ENCODE assay signal across 27 mouse cellular contexts in the genomic region with DNA sequence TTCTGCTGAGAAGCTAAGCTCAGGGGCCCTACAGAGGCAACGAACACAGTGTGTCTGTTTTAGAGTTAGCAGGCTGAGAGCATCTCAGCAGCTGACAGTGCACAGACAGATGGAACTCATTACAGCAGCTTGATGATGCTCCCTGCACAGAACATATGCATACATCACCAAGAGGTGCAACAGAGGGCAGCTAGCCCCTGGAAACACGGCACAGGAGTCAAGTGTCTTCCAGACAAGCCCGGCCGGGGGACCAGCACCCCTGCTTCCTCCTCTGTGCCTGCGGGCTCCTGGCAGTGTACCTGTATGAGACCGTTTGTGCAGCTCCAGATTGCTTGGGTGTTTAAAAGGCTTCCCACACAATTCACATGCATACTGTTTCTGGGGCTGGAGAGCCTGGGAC. TPM values are rescaled to one million over a fixed set of nuclear protein-coding genes. Genes with fewer than 3 reads are reported as not detected.
DNase-seq lines count a peak whose midpoint lies in the region; ATAC-seq and TF ChIP-seq lines count a peak whose summit lies in the region.
"Had no signal": no experiment of that assay in that cellular context is flagged by ENCODE, and none has a peak within 500 bp of the region (broad histone marks: within the 10 kb centered on the region; RNA-seq: fewer than 3 reads in every experiment).

No protein-coding gene starts in this region.

- H3K9ac ChIP-seq in embryonic facial prominence, embryonic 15.5 days = no peak overlapping the region
- H3K9ac ChIP-seq: heart, embryonic 13.5 days; hindbrain, embryonic 15.5 days; kidney, embryonic 15.5 days; lung, embryonic 15.5 days; midbrain, embryonic 15.5 days had no signal

- 58% methylated on average over 6 of the region's 6 CpGs for WGBS in embryonic facial prominence, embryonic 10.5 days
- 52% methylated on average over 6 of the region's 6 CpGs for WGBS in embryonic facial prominence, embryonic 15.5 days
- 97% methylated on average over 6 of the region's 6 CpGs for WGBS in thymus, adult 2 months
- 82% methylated on average over 6 of the region's 6 CpGs for WGBS in heart, embryonic 10.5 days

- ATAC-seq in frontal cortex, adult (ENCODE audit: low TSS enrichment) = 0 out of 2 replicates have a peak, but pooled peaks have one; percentile 8
- no peak; the same call in 1 of the 2 replicates for ATAC-seq in embryonic facial prominence, embryonic 15.5 days (ENCODE audit: insufficient number of reproducible peaks, low FRiP score, low TSS enrichment, low read depth)
- ATAC-seq: forebrain, embryonic 14.5 days; inflammation-experienced regulatory T-cells, adult 6 months; midbrain, embryonic 15.5 days had no signal

- peaks cover 89% of the 10 kb centered on the region for H3K36me3 ChIP-seq in embryonic facial prominence, embryonic 10.5 days (replicated peaks)
- peaks cover 59% of the 10 kb centered on the region for H3K36me3 ChIP-seq in embryonic facial prominence, embryonic 15.5 days
- H3K36me3 ChIP-seq in thymus, adult 2 months (ENCODE audit: control insufficient read depth, insufficient read depth, low read length) = peaks cover 10% of the 10 kb centered on the region; the same call in 1 of the 2 replicates
- H3K36me3 ChIP-seq in heart, embryonic 10.5 days = peaks cover 68% of the 10 kb centered on the region

- DNase-seq in frontal cortex, adult 2 months (ENCODE audit: extremely low spot score in 1 of 2, low spot score in 1 of 2) = no peak
- DNase-seq in embryonic facial prominence, embryonic 10.5 days (ENCODE audit: low spot score) = peak; percentile 25
- peak; percentile 63 for DNase-seq in layer of hippocampus, adult 9-11 months
- DNase-seq in kidney, adult 8-10 months = no peak
- no peak for DNase-seq in thymus, adult 2 months
- no peak for DNase-seq in heart, embryonic 10.5 days (ENCODE audit: low spot score)
- DNase-seq: adrenal gland, postnatal 14 days; cerebellum, adult 18-20 months; cerebellum, postnatal 10 days; gastrocnemius, adult 2 months; gastrocnemius, postnatal 36 days; heart, adult 2 months; heart, postnatal 10 days; kidney, adult 11 months; kidney, postnatal 25 days; thymus, postnatal 14 days had no signal

- no peak overlapping the region for H3K4me3 ChIP-seq in embryonic facial prominence, embryonic 10.5 days
- no peak overlapping the region for H3K4me3 ChIP-seq in embryonic facial prominence, embryonic 15.5 days (replicated peaks)
- no peak overlapping the region for H3K4me3 ChIP-seq in thymus, adult 2 months (ENCODE audit: control insufficient read depth, insufficient read depth, low read length)
- no peak overlapping the region for H3K4me3 ChIP-seq in heart, embryonic 10.5 days
- H3K4me3 ChIP-seq: gastrocnemius, adult 2 months; heart, adult 2 months; heart, embryonic 13.5 days; hindbrain, embryonic 15.5 days; kidney, embryonic 15.5 days; lung, embryonic 15.5 days; midbrain, embryonic 10.5 days; midbrain, embryonic 15.5 days had no signal

- TF ChIP-seq CTCF in thymus, adult 2 months (IDR thresholded peaks at IDR 0.05; ENCODE audit: borderline replicate concordance, control insufficient read depth, extremely low read depth, insufficient read depth, low read length, poor library complexity) = no peak

- no peak for TF ChIP-seq POLR2A in thymus, adult 2 months (IDR thresholded peaks at IDR 0.05; ENCODE audit: control insufficient read depth, extremely low read depth, insufficient read depth, low read length, poor library complexity)

- H3K27me3 ChIP-seq in embryonic facial prominence, embryonic 10.5 days (replicated peaks; ENCODE audit: low read depth, poor library complexity, severe bottlenecking) = no peaks in the 10 kb centered on the region
- no peaks in the 10 kb centered on the region for H3K27me3 ChIP-seq in embryonic facial prominence, embryonic 15.5 days
- H3K27me3 ChIP-seq in thymus, adult 2 months (ENCODE audit: control insufficient read depth, insufficient read depth, low read length) = no peaks in the 10 kb centered on the region
- H3K27me3 ChIP-seq in heart, embryonic 10.5 days (ENCODE audit: insufficient read depth, poor library complexity, severe bottlenecking) = no peaks in the 10 kb centered on the region
- H3K27me3 ChIP-seq: heart, embryonic 13.5 days; hindbrain, embryonic 15.5 days; kidney, embryonic 15.5 days; lung, embryonic 15.5 days; midbrain, embryonic 15.5 days had no signal

- no peak overlapping the region for H3K4me2 ChIP-seq in embryonic facial prominence, embryonic 15.5 days (replicated peaks)
- H3K4me2 ChIP-seq: heart, embryonic 13.5 days; hindbrain, embryonic 15.5 days; kidney, embryonic 15.5 days; liver, embryonic 11.5 days; lung, embryonic 15.5 days; midbrain, embryonic 15.5 days had no signal

- H3K27ac ChIP-seq in embryonic facial prominence, embryonic 10.5 days (replicated peaks) = no peak overlapping the region
- peak overlapping the region; percentile 41; the same call in 1 of the 2 replicates for H3K27ac ChIP-seq in embryonic facial prominence, embryonic 15.5 days (replicated peaks)
- H3K27ac ChIP-seq in thymus, adult 2 months (ENCODE audit: control insufficient read depth, insufficient read depth, low read length) = no peak overlapping the region
- no peak overlapping the region for H3K27ac ChIP-seq in heart, embryonic 10.5 days
- H3K27ac ChIP-seq: gastrocnemius, adult 2 months; heart, adult 2 months; heart, embryonic 13.5 days; hindbrain, embryonic 15.5 days; kidney, embryonic 15.5 days; lung, embryonic 15.5 days; midbrain, embryonic 10.5 days; midbrain, embryonic 15.5 days had no signal

- peaks cover 15% of the 10 kb centered on the region for H3K4me1 ChIP-seq in embryonic facial prominence, embryonic 10.5 days
- H3K4me1 ChIP-seq in embryonic facial prominence, embryonic 15.5 days = peaks cover 6% of the 10 kb centered on the region; the same call in 1 of the 2 replicates
- H3K4me1 ChIP-seq in thymus, adult 2 months (replicated peaks; ENCODE audit: control insufficient read depth, insufficient read depth, low read length) = no peaks in the 10 kb centered on the region
- H3K4me1 ChIP-seq in heart, embryonic 10.5 days = no peaks in the 10 kb centered on the region
- H3K4me1 ChIP-seq: heart, embryonic 13.5 days; kidney, embryonic 15.5 days; lung, embryonic 15.5 days; midbrain, embryonic 10.5 days; midbrain, embryonic 15.5 days had no signal

- no peaks in the 10 kb centered on the region for H3K9me3 ChIP-seq in embryonic facial prominence, embryonic 10.5 days
- no peaks in the 10 kb centered on the region for H3K9me3 ChIP-seq in embryonic facial prominence, embryonic 15.5 days (replicated peaks)
- no peaks in the 10 kb centered on the region for H3K9me3 ChIP-seq in heart, embryonic 10.5 days
- H3K9me3 ChIP-seq: heart, embryonic 13.5 days; hindbrain, embryonic 15.5 days; kidney, embryonic 15.5 days; lung, embryonic 15.5 days; midbrain, embryonic 10.5 days; midbrain, embryonic 15.5 days had no signal

RNA-seq across cellular contexts. Expression of a gene that starts 7.2 kb away (rescaled TPM):
- 19.6 and 20.9 TPM in 2 replicates for polyA plus RNA-seq in frontal cortex, adult 2 months (2012; rRNA removed)
- 19.1 and 20.7 TPM in 2 replicates for polyA plus RNA-seq in embryonic facial prominence, embryonic 10.5 days (2016; fragmentation: Nextera tagmentation; extraction: Ambion mirVana)
- polyA plus RNA-seq in embryonic facial prominence, embryonic 15.5 days (2015; fragmentation: Nextera tagmentation; extraction: Ambion mirVana) = 12.9 and 15.3 TPM in 2 replicates
- 35.2 and 38.9 TPM in 2 replicates for polyA plus RNA-seq in thymus, adult 2 months (2012; rRNA removed)
- polyA plus RNA-seq in heart, embryonic 10.5 days (2016; fragmentation: Nextera tagmentation; extraction: Ambion mirVana) = 9.5 and 14.7 TPM in 2 replicates

RNA-seq across cellular contexts. Expression of a gene that starts 7.3 kb away (rescaled TPM):
- polyA plus RNA-seq in frontal cortex, adult 2 months (2012; rRNA removed) = 17.7 and 18.4 TPM in 2 replicates
- polyA plus RNA-seq in embryonic facial prominence, embryonic 10.5 days (2016; fragmentation: Nextera tagmentation; extraction: Ambion mirVana) = 193 and 201 TPM in 2 replicates
- 81.4 and 86.1 TPM in 2 replicates for polyA plus RNA-seq in embryonic facial prominence, embryonic 15.5 days (2015; fragmentation: Nextera tagmentation; extraction: Ambion mirVana)
- 8.1 and 8.4 TPM in 2 replicates for polyA plus RNA-seq in thymus, adult 2 months (2012; rRNA removed)
- polyA plus RNA-seq in heart, embryonic 10.5 days (2016; fragmentation: Nextera tagmentation; extraction: Ambion mirVana) = 71.0 and 111 TPM in 2 replicates

RNA-seq across cellular contexts. Expression of a gene that starts 47.0 kb away (rescaled TPM):
- 45.7 and 47.2 TPM in 2 replicates for polyA plus RNA-seq in frontal cortex, adult 2 months (2012; rRNA removed)
- 71.4 and 75.8 TPM in 2 replicates for polyA plus RNA-seq in embryonic facial prominence, embryonic 10.5 days (2016; fragmentation: Nextera tagmentation; extraction: Ambion mirVana)
- 62.8 and 67.8 TPM in 2 replicates for polyA plus RNA-seq in embryonic facial prominence, embryonic 15.5 days (2015; fragmentation: Nextera tagmentation; extraction: Ambion mirVana)
- polyA plus RNA-seq in thymus, adult 2 months (2012; rRNA removed) = 43.8 and 57.1 TPM in 2 replicates
- 48.6 and 56.7 TPM in 2 replicates for polyA plus RNA-seq in heart, embryonic 10.5 days (2016; fragmentation: Nextera tagmentation; extraction: Ambion mirVana)

RNA-seq across cellular contexts. Expression of a gene that starts 53.3 kb away (rescaled TPM):
- polyA plus RNA-seq in frontal cortex, adult 2 months (2012; rRNA removed) = 342 and 360 TPM in 2 replicates
- 110 and 128 TPM in 2 replicates for polyA plus RNA-seq in embryonic facial prominence, embryonic 10.5 days (2016; fragmentation: Nextera tagmentation; extraction: Ambion mirVana)
- 116 and 124 TPM in 2 replicates for polyA plus RNA-seq in embryonic facial prominence, embryonic 15.5 days (2015; fragmentation: Nextera tagmentation; extraction: Ambion mirVana)
- polyA plus RNA-seq in thymus, adult 2 months (2012; rRNA removed) = 4.3 and 5.8 TPM in 2 replicates
- 17.4 and 32.6 TPM in 2 replicates for polyA plus RNA-seq in heart, embryonic 10.5 days (2016; fragmentation: Nextera tagmentation; extraction: Ambion mirVana)

Comparison
In these comparisons a context has a peak if more than half of its experiments do, and no peak if none do; other contexts are left out.
1. DNase-seq: peak in embryonic facial prominence, embryonic 10.5 days (single experiment) and layer of hippocampus, adult 9-11 months (single experiment); none in frontal cortex, adult 2 months (0 of 2), kidney, adult 8-10 months (0 of 2), thymus, adult 2 months (single experiment) and heart, embryonic 10.5 days (single experiment).